Mouse (Mus musculus) A20 (cell line): ENCODE measurements around the gene Afap1l2.
A peak's percentile ranks its signal among the peaks of the same experiment; 100 is the strongest.

Experiments
- DNase-seq: peaks from one replicate; pipeline ENCODE4 v3.0.0-alpha.2; 2011; ENCODE audit warnings: low read depth, low spot score

Afap1l2 gene

GRCm38 (mm10) chr19:57007781-57008710 is at the start of gene Afap1l2:
Afap1l2 (minus strand) TSS chr19:57008228.
- DNase-seq = no peak

DNA sequence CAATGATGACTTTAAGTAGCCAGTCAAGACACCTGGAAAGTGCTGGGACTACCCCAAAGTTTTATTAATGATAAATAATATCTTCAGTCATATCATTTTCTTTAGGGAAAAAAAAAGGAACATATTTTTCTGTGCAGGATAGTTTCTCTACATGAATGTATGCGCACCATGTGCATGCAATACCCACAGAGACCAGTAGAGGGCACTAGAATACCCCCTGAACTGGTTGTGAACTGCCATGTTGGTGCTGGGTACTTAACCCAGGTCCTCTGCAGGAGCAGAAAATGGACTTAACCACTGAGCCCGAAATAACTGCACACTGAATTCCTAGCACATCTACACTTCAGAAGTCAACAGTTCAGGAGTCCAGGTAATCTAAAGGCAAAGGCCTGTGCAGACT is 49.5 kb upstream of the Afap1l2 start:
- no peak for DNase-seq

- no peak for DNase-seq
Measured at GRCm38 (mm10) chr19:57055215-57056120, 47.4 kb upstream of the Afap1l2 start.

GRCm38 (mm10) chr19:57052959-57053358 is 44.9 kb upstream of the Afap1l2 start:
- no peak for DNase-seq

DNA sequence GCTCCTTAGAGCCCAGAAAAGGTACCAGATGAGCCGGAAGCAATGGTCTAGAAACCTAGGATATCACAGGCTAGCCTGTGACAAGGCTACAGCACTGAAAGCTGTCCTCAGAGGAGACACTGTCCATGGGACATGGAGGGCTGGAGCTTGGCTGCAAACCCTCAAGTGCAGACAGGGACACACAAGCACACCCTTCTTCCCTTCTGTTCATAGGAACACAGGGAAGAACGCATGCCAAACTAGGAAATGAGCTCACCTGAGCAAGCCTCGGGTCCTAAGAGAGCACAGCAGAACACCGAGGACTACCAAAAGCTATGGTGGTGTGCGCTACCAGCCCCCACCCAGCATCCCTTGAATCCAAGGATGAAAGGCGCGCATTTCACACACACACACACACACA is 44.0 kb upstream of the Afap1l2 start:
- DNase-seq = no peak

- DNase-seq = no peak
Measured at GRCm38 (mm10) chr19:57049592-57050090, 41.6 kb upstream of the Afap1l2 start.

- DNase-seq = no peak
Measured at GRCm38 (mm10) chr19:57047671-57048320, 39.8 kb upstream of the Afap1l2 start.

- peak; percentile 46 for DNase-seq
Measured at GRCm38 (mm10) chr19:57039258-57039657, 31.2 kb upstream of the Afap1l2 start.

DNA sequence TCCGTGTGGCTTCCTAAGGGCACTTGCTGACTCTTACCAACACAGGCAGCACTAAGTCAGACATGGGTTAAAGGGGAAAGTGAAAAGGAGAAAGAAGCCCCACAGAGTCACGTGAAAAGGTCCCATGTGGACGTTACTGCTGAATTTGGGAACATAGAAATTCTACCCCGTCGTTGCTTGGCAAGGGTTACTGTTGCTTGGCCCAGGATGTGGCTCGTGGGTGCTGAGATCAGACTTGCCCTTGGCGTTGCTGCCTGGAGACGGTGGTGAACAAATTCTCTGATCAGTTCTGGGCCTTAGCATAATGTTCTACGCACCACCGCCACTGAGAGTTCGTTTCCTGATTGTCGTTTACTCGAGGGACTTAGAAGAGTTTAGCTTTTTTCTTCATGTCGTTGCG is 28.8 kb upstream of the Afap1l2 start:
- no peak for DNase-seq

GRCm38 (mm10) chr19:57031582-57031981 is 23.6 kb upstream of the Afap1l2 start:
- peak; percentile 67 for DNase-seq

DNA sequence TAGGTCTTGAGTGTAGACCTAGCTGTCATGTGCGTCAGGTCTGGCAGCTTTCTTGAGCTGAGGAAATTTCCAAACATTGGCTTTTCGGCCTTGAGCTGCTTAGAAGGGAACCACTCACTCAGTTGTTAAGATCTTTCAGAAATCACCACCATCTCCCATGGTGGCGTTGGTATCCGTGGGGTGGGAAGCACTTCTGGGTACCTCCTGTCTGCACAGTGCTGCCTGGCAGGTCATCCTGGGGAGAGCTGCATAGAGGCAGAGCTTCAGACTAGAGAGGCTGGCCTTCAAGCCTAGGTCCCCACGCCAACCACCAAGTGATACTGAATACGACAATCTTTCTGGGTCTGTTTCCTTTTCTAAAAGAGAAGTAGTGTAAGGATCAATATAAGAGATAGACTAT is 21.4 kb upstream of the Afap1l2 start:
- DNase-seq = no peak

- no peak for DNase-seq
Measured at GRCm38 (mm10) chr19:57028327-57029179, 20.5 kb upstream of the Afap1l2 start.

GRCm38 (mm10) chr19:57026501-57026900 is 18.5 kb upstream of the Afap1l2 start:
- DNase-seq = no peak

DNA sequence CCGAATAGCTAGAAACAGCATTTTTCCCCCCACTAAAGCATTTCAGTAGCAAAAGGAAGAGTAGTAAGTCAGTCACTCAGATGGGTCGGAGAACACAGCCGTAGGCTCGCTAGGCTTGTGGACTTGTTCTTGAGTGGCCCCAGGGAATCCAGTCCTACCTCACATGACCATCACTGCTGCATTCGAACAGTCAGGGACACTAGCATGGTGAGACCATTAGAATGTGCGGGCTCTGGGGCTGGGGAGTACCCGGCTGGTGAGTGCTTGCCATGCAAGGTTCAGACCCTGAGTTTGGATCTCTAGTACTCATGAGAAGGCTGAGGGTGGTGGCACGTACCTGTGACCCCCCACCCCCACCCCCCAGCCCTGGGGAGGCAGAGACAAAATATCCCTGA is 9.8 kb upstream of the Afap1l2 start:
- DNase-seq = no peak

- DNase-seq = no peak
Measured at GRCm38 (mm10) chr19:57016995-57017784, 9.2 kb upstream of the Afap1l2 start.

DNA sequence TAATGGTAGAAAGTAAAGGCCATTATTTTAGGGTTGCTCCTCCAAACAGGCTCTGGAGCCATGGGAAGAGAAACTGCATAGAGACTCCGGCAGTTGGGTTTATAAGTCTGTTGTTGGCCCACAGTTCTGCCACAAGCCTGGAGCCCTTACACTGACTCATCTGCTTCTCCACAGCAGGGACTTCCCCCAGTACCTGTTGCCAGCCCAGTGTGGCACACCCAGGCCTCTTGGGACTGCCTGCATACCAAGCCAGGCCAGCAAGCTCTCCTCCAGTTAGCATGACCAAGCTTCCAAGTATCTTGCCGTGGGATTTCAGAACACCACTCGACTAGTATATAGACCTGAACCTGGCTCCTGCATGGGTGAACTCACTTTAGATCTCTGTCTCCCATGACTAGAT is 6.8 kb upstream of the Afap1l2 start:
- DNase-seq = peak; percentile 15

DNA sequence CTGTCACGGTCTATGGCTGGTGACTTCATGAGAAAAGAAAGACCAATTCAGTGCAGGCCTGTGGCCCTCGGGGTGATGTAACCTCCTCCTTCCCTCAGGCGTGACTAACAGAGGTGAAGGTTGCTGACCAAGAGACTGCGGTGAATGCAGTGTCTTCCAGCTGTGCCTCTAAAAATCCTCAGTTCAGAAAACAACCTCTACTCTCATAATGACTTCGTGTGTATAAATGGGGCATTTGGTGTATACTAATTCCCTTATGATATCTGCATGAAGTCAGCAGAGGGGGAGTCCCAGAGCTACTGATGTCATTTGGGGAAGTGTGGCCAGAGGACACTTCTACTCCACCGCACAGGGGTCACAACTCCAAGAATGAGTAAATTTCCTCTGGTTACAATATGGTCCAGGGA is 5.2 kb upstream of the Afap1l2 start:
- peak; percentile 69 for DNase-seq

DNA sequence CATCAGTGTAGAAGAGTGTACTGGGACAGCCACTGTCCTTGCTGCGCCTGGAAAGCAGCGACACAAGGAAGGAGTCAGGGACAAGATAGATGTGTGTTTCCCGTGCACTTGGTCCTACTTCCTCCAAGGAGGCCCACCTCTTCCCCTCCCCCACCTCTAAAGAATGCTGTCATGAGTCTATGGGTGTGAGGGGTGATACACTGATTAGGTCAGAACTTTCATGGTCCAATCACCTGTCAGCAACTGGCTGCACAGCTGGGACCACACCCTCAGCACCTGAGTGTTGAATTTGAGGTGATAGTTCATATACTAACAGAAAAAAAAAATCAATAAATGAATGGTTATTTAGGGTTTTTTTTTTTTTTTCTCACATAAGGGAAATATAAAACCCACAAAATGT is 4.0 kb upstream of the Afap1l2 start:
- DNase-seq = peak; percentile 10

DNA sequence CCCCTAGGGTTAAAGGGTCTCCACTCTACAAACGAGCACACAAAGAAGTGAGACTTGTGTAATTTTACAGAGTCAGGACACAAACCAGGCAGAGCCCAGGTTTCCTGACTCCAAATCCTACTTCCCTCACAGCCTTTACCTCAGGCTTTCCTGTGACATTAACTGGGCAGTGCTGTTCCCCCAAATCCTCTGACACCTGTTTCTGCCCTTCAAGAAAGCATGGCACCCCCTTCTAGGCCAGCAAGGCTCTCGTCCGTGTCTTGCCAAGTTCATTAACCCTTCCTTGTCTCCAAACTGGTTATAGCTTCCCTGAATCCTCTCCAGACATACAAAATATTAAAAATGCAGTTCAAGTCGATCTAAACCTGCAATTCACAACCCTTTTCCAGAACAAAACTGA is 2.0 kb upstream of the Afap1l2 start:
- no peak for DNase-seq

DNA sequence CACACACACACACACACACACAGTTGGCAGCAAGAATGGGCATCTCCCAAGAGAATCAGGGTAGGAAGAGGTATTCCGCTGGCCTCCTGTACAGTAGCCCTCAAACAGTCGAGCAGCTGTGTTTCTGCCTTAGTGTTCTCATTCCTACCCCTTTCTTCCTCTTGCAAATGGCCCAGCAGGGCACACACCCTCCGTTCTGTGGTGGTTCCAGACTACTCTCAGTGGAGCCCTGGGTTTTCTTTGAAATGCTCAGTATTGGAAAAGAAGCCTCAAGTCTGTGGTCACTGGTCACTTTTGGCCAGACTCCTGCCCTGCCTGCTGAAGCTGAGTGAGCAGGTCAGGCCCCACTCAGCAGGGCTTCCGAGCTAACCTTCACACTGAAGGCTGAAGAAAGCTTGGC is 1.6 kb upstream of the Afap1l2 start:
- DNase-seq = no peak
